Mouse (Mus musculus): ENCODE data around the gene Aplp2.
"Not testable (repeated sequence)": the region's sequence is repeated elsewhere in the genome, so short reads cannot be mapped to it uniquely, and the experiment has no call there.

The Aplp2 gene

GRCm38 (mm10) chr9:31177692-31178091, 33.9 kb downstream of the Aplp2 start:
- DNase-seq (ENCODE audit: low spot score) = no peak

GRCm38 (mm10) chr9:31176379-31177130, 35.1 kb downstream of the Aplp2 start:
- DNase-seq (ENCODE audit: low spot score) = peak; percentile 82

GRCm38 (mm10) chr9:31175978-31176377, 35.6 kb downstream of the Aplp2 start:
- no peak for DNase-seq (ENCODE audit: low spot score)

- DNase-seq (ENCODE audit: low spot score) = no peak
Measured at GRCm38 (mm10) chr9:31175346-31175745, 36.3 kb downstream of the Aplp2 start.

GRCm38 (mm10) chr9:31168356-31169093, 43.1 kb downstream of the Aplp2 start:
- DNase-seq (ENCODE audit: low spot score) = no peak

- no peak for DNase-seq (ENCODE audit: low spot score)
Measured at GRCm38 (mm10) chr9:31167305-31167704, 44.3 kb downstream of the Aplp2 start.

GRCm38 (mm10) chr9:31165505-31165904, 46.1 kb downstream of the Aplp2 start:
- not testable (repeated sequence) for DNase-seq (ENCODE audit: low spot score)

GRCm38 (mm10) chr9:31163327-31163726, 48.3 kb downstream of the Aplp2 start:
- DNase-seq (ENCODE audit: low spot score) = no peak

- DNase-seq (ENCODE audit: low spot score) = no peak
Measured at GRCm38 (mm10) chr9:31162911-31163310, 48.7 kb downstream of the Aplp2 start.

GRCm38 (mm10) chr9:31159910-31160309, 51.7 kb downstream of the Aplp2 start:
- no peak for DNase-seq (ENCODE audit: low spot score)

- DNase-seq (ENCODE audit: low spot score) = no peak
Measured at GRCm38 (mm10) chr9:31156594-31156993, 55.0 kb downstream of the Aplp2 start.

GRCm38 (mm10) chr9:31151050-31151449, 60.6 kb downstream of the Aplp2 start:
- DNase-seq (ENCODE audit: low spot score) = no peak

- DNase-seq (ENCODE audit: low spot score) = no peak
Measured at GRCm38 (mm10) chr9:31148135-31148534, 63.5 kb downstream of the Aplp2 start.

- no peak for DNase-seq (ENCODE audit: low spot score)
Measured at GRCm38 (mm10) chr9:31145272-31145925, 66.2 kb downstream of the Aplp2 start.

GRCm38 (mm10) chr9:31142924-31143323, 68.7 kb downstream of the Aplp2 start:
- DNase-seq (ENCODE audit: low spot score) = no peak

GRCm38 (mm10) chr9:31133131-31133530, 78.5 kb downstream of the Aplp2 start:
- no peak for DNase-seq (ENCODE audit: low spot score)

GRCm38 (mm10) chr9:31131205-31131968, 80.2 kb downstream of the Aplp2 start, which contains the start of gene St14:
TSS of gene St14 (minus strand) at chr9:31131853.
- DNase-seq (ENCODE audit: low spot score) = peak; percentile 73

GRCm38 (mm10) chr9:31130357-31131204, 81.0 kb downstream of the Aplp2 start:
- no peak for DNase-seq (ENCODE audit: low spot score)

GRCm38 (mm10) chr9:31129956-31130355, 81.7 kb downstream of the Aplp2 start:
- no peak for DNase-seq (ENCODE audit: low spot score)

- peak; percentile 28 for DNase-seq (ENCODE audit: low spot score)
Measured at GRCm38 (mm10) chr9:31127876-31128465, 83.6 kb downstream of the Aplp2 start.

- no peak for DNase-seq (ENCODE audit: low spot score)
Measured at GRCm38 (mm10) chr9:31126079-31126478, 85.5 kb downstream of the Aplp2 start.
